Mouse (Mus musculus) myocyte (in vitro differentiated cells): ENCODE measurements at regions not wholly inside any gene's neighbourhood (a gene's known extent, or its start where the extent isn't known, plus 50 kb on each side); places are given as distances from the start of the nearest gene placed in this dataset.

Source experiments
- H3K27me3 ChIP-seq: one replicate; pipeline ENCODE4 v1.6.1; 2011; ENCODE audit not compliant: control insufficient read depth, insufficient read depth, insufficient read length
- H3K36me3 ChIP-seq: one replicate; pipeline ENCODE4 v1.6.1; 2011; ENCODE audit not compliant: control insufficient read depth, insufficient read depth
- H3K4me2 ChIP-seq: one replicate; pipeline ENCODE4 v1.6.1; 2011; ENCODE audit warnings: low read depth, control low read depth
- H3K4me3 ChIP-seq: one replicate; pipeline ENCODE4 v1.5.1; 2011; ENCODE audit warnings: mild to moderate bottlenecking, control low read depth, moderate library complexity
- H3K79me2 ChIP-seq: one replicate; pipeline ENCODE4 v1.6.1; 2011; ENCODE audit not compliant: control insufficient read depth, insufficient read depth
- H3ac ChIP-seq: one replicate; pipeline ENCODE4 v1.6.1; 2011; ENCODE audit not compliant: control insufficient read depth, insufficient read length
- CEBPB ChIP-seq: IDR thresholded peaks from 2 replicates; pipeline ENCODE4 v1.6.1; 2011; ENCODE audit warnings: mild to moderate bottlenecking, moderate library complexity; ENCODE audit not compliant: poor library complexity, insufficient read depth, severe bottlenecking
- E2F4 ChIP-seq: IDR thresholded peaks from one replicate; pipeline ENCODE4 v1.6.1; 2011; ENCODE audit warnings: mild to moderate bottlenecking, control low read depth, moderate library complexity; ENCODE audit not compliant: insufficient read depth
- MAX ChIP-seq: IDR thresholded peaks from one replicate; pipeline ENCODE4 v1.6.1; 2011; ENCODE audit warnings: low read depth, mild to moderate bottlenecking, control low read depth
- MYOD1 ChIP-seq, 3 experiments: IDR thresholded peaks; one replicate each; pipeline ENCODE4 v1.6.1; 2011; ENCODE audit warnings: control low read depth in 2 of 3, low read depth in 2 of 3, mild to moderate bottlenecking in 2 of 3, moderate library complexity in 1 of 3; ENCODE audit not compliant: insufficient read length in 2 of 3, control insufficient read depth in 1 of 3
- MYOG ChIP-seq, 3 experiments: IDR thresholded peaks; one replicate each; pipeline ENCODE4 v1.6.1; 2011; ENCODE audit warnings: control low read depth in 2 of 3, low read depth in 2 of 3, mild to moderate bottlenecking in 2 of 3; ENCODE audit not compliant: insufficient read length in 2 of 3, control insufficient read depth in 1 of 3, insufficient read depth in 1 of 3
- POLR2A ChIP-seq: IDR thresholded peaks from one replicate; pipeline ENCODE4 v1.6.1; 2011; ENCODE audit warnings: low read depth, mild to moderate bottlenecking, control low read depth, moderate library complexity; ENCODE audit not compliant: insufficient read length
- POLR2AphosphoS2 ChIP-seq: IDR thresholded peaks from one replicate; pipeline ENCODE4 v1.6.1; 2011; ENCODE audit warnings: low read depth, control low read depth; ENCODE audit not compliant: insufficient read length
- REST ChIP-seq: IDR thresholded peaks from one replicate; pipeline ENCODE4 v1.6.1; 2011; ENCODE audit warnings: mild to moderate bottlenecking, control low read depth, moderate library complexity; ENCODE audit not compliant: insufficient read depth, insufficient read length
- SRF ChIP-seq: IDR thresholded peaks from one replicate; pipeline ENCODE4 v1.6.1; 2011; ENCODE audit warnings: low read depth; ENCODE audit not compliant: control insufficient read depth, insufficient read length
- TCF12 ChIP-seq: IDR thresholded peaks from one replicate; pipeline ENCODE4 v1.6.1; 2011; ENCODE audit warnings: mild to moderate bottlenecking, control low read depth; ENCODE audit not compliant: poor library complexity, insufficient read depth, severe bottlenecking
- TCF3 ChIP-seq: IDR thresholded peaks from one replicate; pipeline ENCODE4 v1.6.1; 2011; ENCODE audit warnings: low read depth, control low read depth; ENCODE audit not compliant: insufficient read length
- USF1 ChIP-seq: IDR thresholded peaks from one replicate; pipeline ENCODE4 v1.6.1; 2011; ENCODE audit warnings: low read depth, mild to moderate bottlenecking, control low read depth, moderate library complexity

GRCm38 (mm10) chr6:101075753-101076516 is 242.5 kb downstream of the Ppp4r2 start:
- H3K4me2 ChIP-seq, result no peak overlapping the region
- H3K79me2 ChIP-seq, result no peaks in the 10 kb centered on the region
- no peak overlapping the region for H3K4me3 ChIP-seq
- H3K27me3 ChIP-seq, result peaks cover under 1% of the 10 kb centered on the region
- TF ChIP-seq POLR2AphosphoS2 (no peak), MYOD1 (IDR thresholded peaks at IDR 0.05; ENCODE audit: control insufficient read depth in 1 of 3, insufficient read length in 2 of 3, low read depth in 2 of 3) (no peak), MYOG (IDR thresholded peaks at IDR 0.05; ENCODE audit: control insufficient read depth in 1 of 3, insufficient read depth in 1 of 3, insufficient read length in 2 of 3, low read depth in 2 of 3) (no peak), TCF3 (no peak)
- no peaks in the 10 kb centered on the region for H3K36me3 ChIP-seq
- H3ac ChIP-seq, result no peak overlapping the region

- H3K4me3 ChIP-seq, result no peak overlapping the region
- H3ac ChIP-seq, result no peak overlapping the region
- H3K27me3 ChIP-seq, result no peaks in the 10 kb centered on the region
- H3K79me2 ChIP-seq, result no peaks in the 10 kb centered on the region
- no peaks in the 10 kb centered on the region for H3K36me3 ChIP-seq
- TF ChIP-seq CEBPB (no peak), MYOG (IDR thresholded peaks at IDR 0.05; ENCODE audit: control insufficient read depth in 1 of 3, insufficient read depth in 1 of 3, insufficient read length in 2 of 3, low read depth in 2 of 3) (no peak), MYOD1 (IDR thresholded peaks at IDR 0.05; ENCODE audit: control insufficient read depth in 1 of 3, insufficient read length in 2 of 3, low read depth in 2 of 3) (no peak), REST (no peak), TCF12 (no peak), USF1 (no peak), SRF (no peak), POLR2AphosphoS2 (no peak), TCF3 (no peak), POLR2A (no peak), E2F4 (no peak), MAX (no peak)
- H3K4me2 ChIP-seq, result no peak overlapping the region
Measured at GRCm38 (mm10) chr6:101078294-101078693, 244.9 kb downstream of the Ppp4r2 start.

DNA sequence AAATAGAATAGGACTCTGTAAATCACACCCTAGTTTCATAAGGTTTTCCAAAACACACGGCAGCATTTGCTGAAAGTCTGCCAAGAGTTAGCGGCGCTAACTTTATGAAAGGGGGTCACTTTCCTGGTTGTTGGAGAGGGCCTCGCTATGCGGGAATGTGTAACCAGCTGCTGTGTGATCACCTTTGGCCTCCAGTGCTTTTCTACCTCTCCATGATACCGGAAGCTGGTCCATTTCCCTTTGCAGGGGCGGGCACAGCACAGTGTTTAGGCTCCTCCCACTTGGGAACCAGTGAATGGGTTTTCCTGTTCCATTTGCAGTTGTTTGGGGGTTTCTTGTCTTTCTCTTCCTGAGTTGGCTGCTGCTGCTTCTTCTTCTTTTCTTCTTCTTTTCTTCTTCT is 250.3 kb downstream of the Ppp4r2 start:
- H3K4me2 ChIP-seq, result no peak overlapping the region
- no peaks in the 10 kb centered on the region for H3K79me2 ChIP-seq
- H3ac ChIP-seq, result no peak overlapping the region
- no peak for TF ChIP-seq SRF
- no peak for TF ChIP-seq CEBPB
- no peak for TF ChIP-seq POLR2A
- TF ChIP-seq TCF3, result no peak
- TF ChIP-seq USF1, result no peak
- no peak for TF ChIP-seq MAX
- TF ChIP-seq E2F4, result no peak
- TF ChIP-seq MYOG (IDR thresholded peaks at IDR 0.05; ENCODE audit: control insufficient read depth in 1 of 3, insufficient read depth in 1 of 3, insufficient read length in 2 of 3, low read depth in 2 of 3), result no peak
- no peak for TF ChIP-seq POLR2AphosphoS2
- TF ChIP-seq TCF12, result no peak
- TF ChIP-seq MYOD1 (IDR thresholded peaks at IDR 0.05; ENCODE audit: control insufficient read depth in 1 of 3, insufficient read length in 2 of 3, low read depth in 2 of 3), result no peak
- no peak for TF ChIP-seq REST
- H3K27me3 ChIP-seq, result no peaks in the 10 kb centered on the region
- no peak overlapping the region for H3K4me3 ChIP-seq
- no peaks in the 10 kb centered on the region for H3K36me3 ChIP-seq

GRCm38 (mm10) chr6:101092179-101092578 is 258.8 kb downstream of the Ppp4r2 start:
- Histone ChIP-seq H3K79me2 (no peaks in the 10 kb centered on the region), H3K4me2 (no peak overlapping the region), H3K27me3 (peaks cover 13% of the 10 kb centered on the region), H3K36me3 (no peaks in the 10 kb centered on the region), H3ac (no peak overlapping the region), H3K4me3 (no peak overlapping the region)
- TF ChIP-seq MAX (no peak), SRF (no peak), POLR2AphosphoS2 (no peak), REST (no peak), POLR2A (no peak), E2F4 (no peak), MYOD1 (IDR thresholded peaks at IDR 0.05; ENCODE audit: control insufficient read depth in 1 of 3, insufficient read length in 2 of 3, low read depth in 2 of 3) (no peak), TCF12 (no peak), TCF3 (no peak), USF1 (no peak), CEBPB (no peak), MYOG (IDR thresholded peaks at IDR 0.05; ENCODE audit: control insufficient read depth in 1 of 3, insufficient read depth in 1 of 3, insufficient read length in 2 of 3, low read depth in 2 of 3) (no peak)
